Mouse (Mus musculus) heart, adult 8-10 months (tissue): Measurements from ENCODE around the gene Rorb. TPM values are rescaled to one million over a fixed set of nuclear protein-coding genes. Genes with fewer than 3 reads are reported as not detected.

Source experiments
- DNase-seq: peaks from one replicate; pipeline ENCODE4 v3.0.0; 2022; ENCODE audit warnings: low spot score
- total RNA-seq, 4 experiments: library from RNA; stranded (reverse); gene quantifications; 2 replicates each; pipeline ENCODE4 v1.2.4; 2022

Rorb gene
- total RNA-seq, 4 experiments from 2014 or later = 0.50 to 0.68 (median 0.62) TPM

DNA sequence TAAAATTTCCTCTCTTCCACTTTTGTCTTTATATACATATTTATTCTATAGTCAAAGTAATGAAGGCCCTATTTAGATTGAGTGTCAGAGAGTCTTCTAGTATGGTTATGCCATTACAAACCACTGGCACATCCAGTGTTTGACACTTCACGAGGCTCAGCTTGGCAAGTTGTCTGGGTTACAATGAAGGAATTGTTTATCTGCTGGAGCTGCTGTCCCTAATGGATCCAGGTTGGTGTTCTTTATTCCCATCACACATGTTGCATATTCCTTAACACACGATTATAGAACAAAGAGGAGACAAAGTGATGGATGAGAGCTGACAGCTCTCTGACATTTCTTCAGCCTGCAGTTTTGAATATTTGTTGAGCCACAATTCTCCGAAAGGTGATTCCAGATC, 77.0 kb downstream of the Rorb start:
- no peak for DNase-seq

DNA sequence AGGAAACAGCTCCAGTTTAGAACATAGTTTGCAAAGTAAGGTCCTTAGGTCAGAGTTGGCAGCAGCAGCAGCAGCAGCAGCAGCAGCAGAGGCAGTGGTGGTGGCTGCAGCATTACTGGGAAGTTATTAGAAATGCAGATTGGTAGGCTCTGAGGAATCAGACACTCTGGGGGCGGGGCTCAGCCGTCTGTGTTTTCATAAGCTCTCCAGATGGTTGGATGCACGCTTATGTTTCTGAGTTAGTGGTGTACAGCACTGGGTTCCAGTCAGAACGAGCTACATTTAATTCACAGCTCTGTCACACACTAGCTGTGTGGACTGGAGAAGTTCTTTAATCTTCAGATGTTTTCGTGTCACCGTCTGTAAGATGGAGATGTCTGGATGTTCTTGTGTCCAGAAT, 105.9 kb downstream of the Rorb start:
- no peak for DNase-seq

GRCm38 (mm10) chr19:19004023-19004656, 106.9 kb downstream of the Rorb start:
- no peak for DNase-seq

GRCm38 (mm10) chr19:18998966-18999365, 112.0 kb downstream of the Rorb start:
- no peak for DNase-seq

DNA sequence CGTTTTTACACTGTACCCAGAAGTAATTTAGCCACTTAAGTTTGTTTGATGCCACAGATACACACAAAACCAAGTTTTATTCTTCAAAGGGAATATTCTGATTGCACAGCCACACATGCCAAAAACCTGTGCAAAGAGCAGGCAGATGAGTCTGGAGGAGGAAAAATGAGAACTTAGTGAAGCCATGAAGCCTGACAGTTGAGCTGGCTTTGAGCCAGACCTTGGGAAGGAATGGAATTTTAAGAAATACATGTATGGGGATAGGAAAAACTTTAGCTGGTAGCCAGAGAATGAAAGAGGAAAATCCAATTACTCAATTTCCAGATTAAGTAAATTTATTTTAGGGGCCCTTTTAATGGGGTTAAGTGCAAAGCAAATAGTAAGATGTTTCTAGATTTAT, 113.3 kb downstream of the Rorb start:
- DNase-seq = no peak

- no peak for DNase-seq
Measured at GRCm38 (mm10) chr19:18979996-18980395, 131.0 kb downstream of the Rorb start.

DNA sequence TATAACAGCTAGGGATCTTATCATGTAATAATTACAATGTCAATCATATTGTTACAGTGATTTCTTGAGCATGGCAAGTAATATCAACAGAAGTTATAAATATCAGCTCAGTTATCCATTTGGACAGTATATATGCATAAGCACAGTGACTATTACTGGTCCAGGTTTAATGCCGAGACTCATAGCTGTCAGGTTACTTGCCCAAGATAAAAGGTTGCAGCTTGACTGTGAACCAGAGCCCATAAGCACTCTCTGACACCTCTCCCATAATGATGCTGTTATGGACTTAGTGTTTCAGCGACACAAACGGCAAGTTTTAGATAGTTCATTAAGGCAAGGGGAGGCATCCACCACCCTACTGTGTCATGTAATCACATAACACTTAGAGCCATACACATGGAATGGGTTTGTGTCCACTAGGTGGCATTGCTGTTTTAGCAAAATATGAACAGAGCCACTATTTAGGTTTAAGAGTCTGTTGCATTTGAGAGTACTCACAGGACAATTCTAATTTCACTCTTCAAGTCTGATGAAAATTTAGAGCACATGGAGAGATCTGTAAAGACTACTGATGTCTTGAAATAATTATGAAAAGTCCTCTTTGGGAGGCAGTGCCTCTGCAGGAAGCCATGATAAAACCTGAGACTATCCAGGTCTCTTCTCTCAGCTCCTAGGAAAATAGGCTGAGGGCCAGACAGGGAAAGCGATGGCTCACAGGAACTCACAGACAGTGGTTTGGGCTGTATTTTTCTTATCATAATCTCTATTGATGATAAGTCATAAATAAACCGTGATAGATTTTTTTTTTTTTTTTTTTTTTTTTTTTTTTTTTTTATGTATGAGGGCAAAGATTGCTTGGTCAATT, 136.0 kb downstream of the Rorb start:
- DNase-seq = peak; percentile 3

DNA sequence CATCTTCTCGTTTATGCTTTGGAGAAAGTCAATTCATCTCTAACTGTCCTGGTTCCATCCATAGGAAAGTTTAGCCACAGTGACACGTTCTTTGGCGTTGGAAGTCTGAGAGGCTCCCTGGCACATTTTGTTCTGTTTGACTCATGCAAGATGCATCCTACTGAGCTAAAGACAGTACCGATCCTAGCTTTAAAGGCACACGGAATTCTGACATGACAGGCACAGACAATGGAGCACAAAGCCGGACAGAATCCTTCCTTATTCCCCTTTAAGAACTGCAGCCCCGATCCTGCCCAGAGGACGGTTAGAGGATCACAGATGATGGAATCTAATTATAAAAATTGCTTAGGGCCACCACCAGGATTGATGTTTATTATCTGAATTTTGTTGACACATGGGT, 141.6 kb downstream of the Rorb start:
- no peak for DNase-seq

- DNase-seq = no peak
Measured at GRCm38 (mm10) chr19:18967307-18967706, 143.7 kb downstream of the Rorb start.

DNA sequence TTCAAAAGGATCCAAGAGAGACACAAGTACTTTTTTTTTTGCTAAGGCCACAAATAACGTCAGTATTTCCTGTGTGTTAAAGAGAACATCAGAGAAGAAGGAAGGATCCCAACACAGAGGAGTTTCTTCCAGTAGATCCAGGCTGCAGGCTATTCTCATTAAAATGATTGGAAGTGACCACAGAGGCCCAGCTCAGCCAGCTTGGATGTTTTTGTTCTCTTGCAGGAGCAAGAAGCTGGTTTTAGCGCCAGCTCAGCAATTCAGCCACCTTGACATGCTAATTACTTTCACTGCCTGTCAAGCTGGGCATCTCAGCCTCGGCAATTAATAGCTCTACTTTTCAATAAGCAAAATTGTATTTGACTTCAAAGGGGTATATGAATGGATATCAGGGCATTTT, 151.1 kb downstream of the Rorb start:
- no peak for DNase-seq

DNA sequence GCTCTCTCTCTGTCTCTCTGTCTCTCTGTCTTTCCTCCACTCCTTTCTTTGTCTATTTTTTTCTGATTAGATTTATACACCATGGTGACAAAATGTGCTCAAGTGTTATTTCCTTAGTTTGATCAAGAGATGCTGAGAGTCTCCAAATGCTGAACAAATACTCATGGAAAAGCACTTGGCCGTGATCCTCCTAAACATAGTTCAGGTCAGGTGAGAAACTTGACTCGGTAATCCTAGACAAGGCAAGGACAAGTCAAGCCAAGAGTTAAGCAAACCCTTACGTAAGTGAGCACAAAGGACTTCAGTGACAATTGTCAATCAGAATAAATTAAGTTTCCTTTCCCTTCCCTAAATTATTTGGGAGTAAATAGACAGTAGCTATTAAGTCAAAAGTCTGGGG, 158.2 kb downstream of the Rorb start:
- no peak for DNase-seq

- no peak for DNase-seq
Measured at GRCm38 (mm10) chr19:18947193-18947592, 163.8 kb downstream of the Rorb start.

DNA sequence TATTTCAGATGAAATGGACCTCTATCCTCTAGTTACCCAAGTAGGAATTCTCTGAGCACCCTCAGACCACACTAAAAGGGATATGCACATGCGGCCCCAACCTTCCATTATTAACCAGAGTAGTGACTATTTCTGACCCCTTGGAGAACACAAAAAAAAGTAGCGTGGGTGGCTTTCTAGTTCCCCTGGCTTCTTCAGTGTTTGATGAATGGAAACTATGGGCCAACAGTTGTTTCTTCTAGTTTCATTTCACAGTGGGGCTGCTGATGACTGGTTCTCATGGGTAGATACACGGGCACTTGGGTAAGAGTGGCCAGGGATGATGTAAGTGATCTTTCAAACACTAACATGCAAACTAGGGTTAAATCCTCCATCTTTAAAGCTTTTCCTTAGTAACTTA, 165.7 kb downstream of the Rorb start:
- DNase-seq = no peak

- no peak for DNase-seq
Measured at GRCm38 (mm10) chr19:18941391-18941790, 169.6 kb downstream of the Rorb start.

GRCm38 (mm10) chr19:18911755-18912340, 199.1 kb downstream of the Rorb start:
- DNase-seq = no peak

GRCm38 (mm10) chr19:18909641-18910040, 201.4 kb downstream of the Rorb start:
- DNase-seq = no peak

- no peak for DNase-seq
Measured at GRCm38 (mm10) chr19:18905511-18905910, 205.5 kb downstream of the Rorb start.

GRCm38 (mm10) chr19:18902694-18903067, 208.3 kb downstream of the Rorb start:
- no peak for DNase-seq

- DNase-seq = no peak
Measured at GRCm38 (mm10) chr19:18902041-18902693, 208.8 kb downstream of the Rorb start.

DNA sequence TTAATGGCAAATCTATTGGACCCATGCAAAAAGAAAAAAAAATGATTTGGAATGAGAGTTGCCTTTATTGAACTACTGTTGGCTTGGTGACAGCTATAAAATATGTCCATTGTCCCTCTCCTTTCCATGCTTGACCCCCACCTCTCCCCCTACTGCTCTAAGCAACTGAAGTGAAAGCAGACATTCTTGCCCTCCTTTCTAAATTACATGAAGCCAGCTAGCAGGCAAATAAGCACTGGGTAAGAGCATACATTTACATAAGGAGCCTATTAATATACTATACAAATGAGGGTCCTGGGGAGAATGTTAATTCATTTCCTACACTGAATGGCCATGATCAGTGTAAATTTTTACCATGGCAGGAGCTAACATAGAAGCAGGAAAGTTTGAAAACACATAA, 212.8 kb downstream of the Rorb start:
- no peak for DNase-seq

DNA sequence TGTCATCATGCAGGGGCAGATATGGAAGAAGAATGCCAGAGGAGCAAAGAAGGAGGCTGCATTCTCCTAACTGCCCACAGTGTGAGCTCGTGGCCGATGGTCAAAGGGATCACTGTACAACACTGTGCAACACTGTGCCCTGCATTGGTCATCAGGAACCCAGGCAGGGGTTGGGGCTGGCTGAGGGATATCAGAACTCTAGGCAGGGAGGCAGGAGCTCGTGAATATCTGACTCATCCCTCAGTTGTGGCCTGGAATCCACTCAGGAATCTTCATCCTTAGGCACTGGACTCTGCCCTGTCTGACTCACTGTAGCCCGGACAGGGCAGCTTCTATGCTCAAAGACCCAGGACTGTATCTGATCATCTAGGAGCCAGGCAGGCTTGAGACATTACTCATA, 220.8 kb downstream of the Rorb start:
- no peak for DNase-seq

- no peak for DNase-seq
Measured at GRCm38 (mm10) chr19:18889632-18890031, 221.4 kb downstream of the Rorb start.
